Mouse (Mus musculus): ENCODE data around the gene Pglyrp1. TPM values are rescaled to one million over a fixed set of nuclear protein-coding genes. Genes with fewer than 3 reads are reported as not detected.

Pglyrp1 gene
- total and polyA plus RNA-seq, 2 experiments, result 0.18 to 1.7 TPM

DNA sequence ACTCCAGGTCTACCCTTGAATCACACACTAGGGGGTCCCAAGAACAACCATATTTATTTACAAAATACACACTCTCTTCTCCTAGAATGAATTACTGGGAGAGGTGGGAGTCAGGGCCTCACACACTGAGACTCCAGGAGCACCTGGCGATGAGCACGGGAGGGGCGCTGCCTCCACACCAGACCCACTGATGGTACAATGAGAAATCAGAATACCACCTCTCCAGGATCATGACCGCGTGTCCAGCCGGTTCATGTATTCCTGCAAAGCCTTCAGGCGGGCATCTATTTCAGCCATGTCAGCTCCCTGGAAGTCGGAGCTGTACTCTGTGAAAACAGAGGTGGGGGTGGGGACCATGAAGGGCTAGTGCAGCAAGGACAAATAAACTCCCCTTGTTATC is 19.7 kb downstream of the Pglyrp1 start:
- no peaks in the 10 kb centered on the region for H3K36me3 ChIP-seq (ENCODE audit: control insufficient read depth, insufficient read depth, low read length)
- no peaks in the 10 kb centered on the region for H3K27me3 ChIP-seq (ENCODE audit: control insufficient read depth, insufficient read depth, low read length)
- H3K4me3 ChIP-seq (ENCODE audit: insufficient read depth, low read depth, low read length), result no peak overlapping the region
- WGBS, result 95% methylated on average over 8 of the region's 8 CpGs
- H3K27ac ChIP-seq (replicated peaks; ENCODE audit: insufficient read depth, low read depth, low read length), result no peak overlapping the region
- no peak for TF ChIP-seq CTCF (IDR thresholded peaks at IDR 0.05; ENCODE audit: low read depth, low read length)
- no peak for TF ChIP-seq POLR2A (IDR thresholded peaks at IDR 0.05; ENCODE audit: extremely low read depth, insufficient read depth, low read length)
- H3K4me1 ChIP-seq (ENCODE audit: control insufficient read depth, insufficient read depth, low read length), result peaks cover 10% of the 10 kb centered on the region; the same call in 1 of the 2 replicates
- no peaks in the 10 kb centered on the region for H3K79me2 ChIP-seq (ENCODE audit: control insufficient read depth, insufficient read depth, low read length)
- no peak for DNase-seq (ENCODE audit: extremely low read depth, low read depth, low spot score)
- H3K9ac ChIP-seq (ENCODE audit: low read depth, low read length), result no peak overlapping the region

GRCm38 (mm10) chr7:18891872-18892599 is 20.9 kb downstream of the Pglyrp1 start:
- peak; percentile 60 for DNase-seq (ENCODE audit: extremely low read depth, low read depth, low spot score)
- no peaks in the 10 kb centered on the region for H3K79me2 ChIP-seq (ENCODE audit: control insufficient read depth, insufficient read depth, low read length)
- peaks cover 10% of the 10 kb centered on the region; the same call in 1 of the 2 replicates for H3K4me1 ChIP-seq (ENCODE audit: control insufficient read depth, insufficient read depth, low read length)
- TF ChIP-seq CTCF (IDR thresholded peaks at IDR 0.05; ENCODE audit: low read depth, low read length) (peak; percentile 93), POLR2A (IDR thresholded peaks at IDR 0.05; ENCODE audit: extremely low read depth, insufficient read depth, low read length) (no peak)
- no peak overlapping the region for H3K27ac ChIP-seq (replicated peaks; ENCODE audit: insufficient read depth, low read depth, low read length)
- H3K4me3 ChIP-seq (ENCODE audit: insufficient read depth, low read depth, low read length), result peak overlapping the region; percentile 54
- no peaks in the 10 kb centered on the region for H3K36me3 ChIP-seq (ENCODE audit: control insufficient read depth, insufficient read depth, low read length)
- no peaks in the 10 kb centered on the region for H3K27me3 ChIP-seq (ENCODE audit: control insufficient read depth, insufficient read depth, low read length)
- H3K9ac ChIP-seq (ENCODE audit: low read depth, low read length), result peak overlapping the region; percentile 59
- WGBS, result 20% methylated on average over 33 of the region's 33 CpGs

GRCm38 (mm10) chr7:18893009-18893408 is 21.9 kb downstream of the Pglyrp1 start:
- no peak for DNase-seq (ENCODE audit: extremely low read depth, low read depth, low spot score)
- no peaks in the 10 kb centered on the region for H3K36me3 ChIP-seq (ENCODE audit: control insufficient read depth, insufficient read depth, low read length)
- no peak for TF ChIP-seq POLR2A (IDR thresholded peaks at IDR 0.05; ENCODE audit: extremely low read depth, insufficient read depth, low read length)
- no peak for TF ChIP-seq CTCF (IDR thresholded peaks at IDR 0.05; ENCODE audit: low read depth, low read length)
- 26% methylated on average over 27 of the region's 27 CpGs for WGBS
- no peak overlapping the region for H3K9ac ChIP-seq (ENCODE audit: low read depth, low read length)
- H3K4me3 ChIP-seq (ENCODE audit: insufficient read depth, low read depth, low read length), result no peak overlapping the region
- no peak overlapping the region for H3K27ac ChIP-seq (replicated peaks; ENCODE audit: insufficient read depth, low read depth, low read length)
- no peaks in the 10 kb centered on the region for H3K79me2 ChIP-seq (ENCODE audit: control insufficient read depth, insufficient read depth, low read length)
- H3K27me3 ChIP-seq (ENCODE audit: control insufficient read depth, insufficient read depth, low read length), result no peaks in the 10 kb centered on the region
- peaks cover 10% of the 10 kb centered on the region; the same call in 1 of the 2 replicates for H3K4me1 ChIP-seq (ENCODE audit: control insufficient read depth, insufficient read depth, low read length)

GRCm38 (mm10) chr7:18893651-18894430 is 22.7 kb downstream of the Pglyrp1 start:
- peaks cover 10% of the 10 kb centered on the region; the same call in 1 of the 2 replicates for H3K4me1 ChIP-seq (ENCODE audit: control insufficient read depth, insufficient read depth, low read length)
- peak; percentile 49 for DNase-seq (ENCODE audit: extremely low read depth, low read depth, low spot score)
- no peaks in the 10 kb centered on the region for H3K27me3 ChIP-seq (ENCODE audit: control insufficient read depth, insufficient read depth, low read length)
- peak overlapping the region; percentile 54; the same call in 1 of the 2 replicates for H3K4me3 ChIP-seq (ENCODE audit: insufficient read depth, low read depth, low read length)
- no peaks in the 10 kb centered on the region for H3K36me3 ChIP-seq (ENCODE audit: control insufficient read depth, insufficient read depth, low read length)
- H3K79me2 ChIP-seq (ENCODE audit: control insufficient read depth, insufficient read depth, low read length), result no peaks in the 10 kb centered on the region
- peak overlapping the region; percentile 61 for H3K9ac ChIP-seq (ENCODE audit: low read depth, low read length)
- no peak overlapping the region for H3K27ac ChIP-seq (replicated peaks; ENCODE audit: insufficient read depth, low read depth, low read length)
- 12% methylated on average over 41 of the region's 41 CpGs for WGBS
- 0 out of 2 replicates have a peak, but pooled peaks have one; percentile 3 for TF ChIP-seq POLR2A (IDR thresholded peaks at IDR 0.05; ENCODE audit: extremely low read depth, insufficient read depth, low read length)
- no peak for TF ChIP-seq CTCF (IDR thresholded peaks at IDR 0.05; ENCODE audit: low read depth, low read length)

DNA sequence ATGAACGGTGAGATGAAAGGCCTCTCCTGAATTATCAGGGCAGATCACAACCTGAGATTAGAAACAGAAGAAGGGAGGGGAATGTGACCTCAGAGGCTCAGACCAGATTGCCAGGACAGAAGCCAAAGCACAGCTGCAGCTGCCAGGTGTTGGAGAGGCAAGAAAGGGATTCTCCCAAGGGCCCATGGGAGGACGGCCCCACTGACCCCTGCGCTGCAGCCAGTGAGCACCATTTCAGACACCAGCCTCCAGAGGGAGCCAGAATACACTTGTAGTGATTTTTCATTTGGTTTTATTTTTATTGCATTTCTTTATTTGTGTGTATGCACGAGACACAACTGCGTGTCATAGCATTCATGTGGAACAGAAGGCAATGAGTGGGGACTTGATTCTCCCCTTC is 25.4 kb downstream of the Pglyrp1 start:
- peak; percentile 70 for DNase-seq (ENCODE audit: extremely low read depth, low read depth, low spot score)
- no peak overlapping the region for H3K27ac ChIP-seq (replicated peaks; ENCODE audit: insufficient read depth, low read depth, low read length)
- peaks cover 10% of the 10 kb centered on the region; the same call in 1 of the 2 replicates for H3K4me1 ChIP-seq (ENCODE audit: control insufficient read depth, insufficient read depth, low read length)
- no peaks in the 10 kb centered on the region for H3K79me2 ChIP-seq (ENCODE audit: control insufficient read depth, insufficient read depth, low read length)
- TF ChIP-seq CTCF (IDR thresholded peaks at IDR 0.05; ENCODE audit: low read depth, low read length) (peak; percentile 71), POLR2A (IDR thresholded peaks at IDR 0.05; ENCODE audit: extremely low read depth, insufficient read depth, low read length) (no peak)
- no peaks in the 10 kb centered on the region for H3K36me3 ChIP-seq (ENCODE audit: control insufficient read depth, insufficient read depth, low read length)
- no peaks in the 10 kb centered on the region for H3K27me3 ChIP-seq (ENCODE audit: control insufficient read depth, insufficient read depth, low read length)
- WGBS, result 18% methylated on average over 5 of the region's 5 CpGs
- H3K9ac ChIP-seq (ENCODE audit: low read depth, low read length), result no peak overlapping the region
- H3K4me3 ChIP-seq (ENCODE audit: insufficient read depth, low read depth, low read length), result no peak overlapping the region

Data from liver, adult 2 months (tissue).